Mouse (Mus musculus) CH12.LX (cell line): Measurements from ENCODE around the gene Cfap74. TPM values are rescaled to one million over a fixed set of nuclear protein-coding genes. Genes with fewer than 3 reads are reported as not detected.
"Not testable (repeated sequence)": the region's sequence is repeated elsewhere in the genome, so short reads cannot be mapped to it uniquely, and the experiment has no call there.

ENCODE experiments used
- DNase-seq: peaks from one replicate; pipeline ENCODE4 v3.0.0-alpha.2; 2013; ENCODE audit errors: extremely low read depth
- H3K27ac ChIP-seq: 2 replicates; pipeline ENCODE4 v1.5.1; 2012; ENCODE audit warnings: low read depth, mild to moderate bottlenecking, control low read depth, moderate library complexity; ENCODE audit not compliant: insufficient read depth
- H3K27me3 ChIP-seq: replicated peaks from 2 replicates; pipeline ENCODE3; 2012; ENCODE audit warnings: inconsistent platforms
- H3K36me3 ChIP-seq, 2 experiments: replicated peaks in 1 of 2; 2 replicates each; pipeline versions ENCODE3 to v1.6.1; 2012; ENCODE audit warnings: inconsistent platforms in 1 of 2, low read length in 1 of 2, mild to moderate bottlenecking in 1 of 2, mixed read lengths in 1 of 2, moderate library complexity in 1 of 2; ENCODE audit not compliant: control insufficient read depth in 1 of 2, insufficient read depth in 1 of 2
- H3K4me1 ChIP-seq, 2 experiments: 2 replicates each; pipeline ENCODE4 v1.6.1; 2012; ENCODE audit warnings: inconsistent platforms in 1 of 2, moderate library complexity in 1 of 2; ENCODE audit not compliant: insufficient read depth in 2 of 2, control insufficient read depth in 1 of 2
- H3K4me2 ChIP-seq: 2 replicates; pipeline ENCODE4 v1.6.1; 2012; ENCODE audit warnings: low read depth, mild to moderate bottlenecking, control low read depth; ENCODE audit not compliant: poor library complexity, insufficient read depth, severe bottlenecking
- H3K4me3 ChIP-seq, 3 experiments: fragments of 150-350 bp in 1 of 3; sonication (generic) in 1 of 3; replicated peaks in 1 of 3; 2 replicates each; pipeline versions ENCODE3 to v1.5.1; 2011 to 2012; ENCODE audit warnings: low read depth in 2 of 3, low read length in 2 of 3, mild to moderate bottlenecking in 2 of 3, moderate library complexity in 2 of 3, control low read depth in 1 of 3, improper control_type of control experiment in 1 of 3, inconsistent platforms in 1 of 3, mixed read lengths in 1 of 3; ENCODE audit not compliant: poor library complexity in 1 of 3
- H3K79me2 ChIP-seq: replicated peaks from 2 replicates; pipeline ENCODE4 v1.6.1; 2012; ENCODE audit warnings: mild to moderate bottlenecking, moderate library complexity; ENCODE audit not compliant: control insufficient read depth, poor library complexity, insufficient read depth, severe bottlenecking; ENCODE audit errors: extremely low read depth
- H3K9ac ChIP-seq: 2 replicates; pipeline ENCODE4 v1.6.1; 2012; ENCODE audit warnings: low read depth, mild to moderate bottlenecking, control low read depth, moderate library complexity; ENCODE audit not compliant: insufficient read depth
- H3K9me3 ChIP-seq: replicated peaks from 2 replicates; pipeline ENCODE3; 2012; ENCODE audit warnings: low read length, inconsistent platforms, mixed read lengths
- CTCF ChIP-seq, 2 experiments: IDR thresholded peaks in 1 of 2; conservative IDR thresholded peaks in 1 of 2; 2 replicates each; pipeline ENCODE4 v1.5.1; 2011 to 2012; ENCODE audit warnings: low read depth in 2 of 2, low read length in 2 of 2, improper control_type of control experiment in 1 of 2, inconsistent platforms in 1 of 2, mild to moderate bottlenecking in 1 of 2, moderate library complexity in 1 of 2
- ETS1 ChIP-seq: conservative IDR thresholded peaks from 2 replicates; pipeline ENCODE4 v1.6.1; 2012; ENCODE audit warnings: low read depth, mild to moderate bottlenecking, inconsistent platforms, low read length, improper control_type of control experiment, moderate library complexity
- JUND ChIP-seq: conservative IDR thresholded peaks from 2 replicates; pipeline ENCODE4 v1.6.1; 2011; ENCODE audit warnings: low read depth, low read length, improper control_type of control experiment
- KAT2A ChIP-seq: IDR thresholded peaks from 2 replicates; pipeline ENCODE4 v1.6.1; 2012; ENCODE audit warnings: low read length, improper control_type of control experiment, inconsistent platforms; ENCODE audit not compliant: insufficient replicate concordance
- MAFK ChIP-seq: IDR thresholded peaks from 2 replicates; pipeline ENCODE4 v1.6.1; 2011; ENCODE audit warnings: low read length, improper control_type of control experiment; ENCODE audit not compliant: insufficient replicate concordance
- MEF2A ChIP-seq: IDR thresholded peaks from 2 replicates; pipeline ENCODE4 v1.6.1; 2014; ENCODE audit warnings: low read depth, mild to moderate bottlenecking, inconsistent platforms, low read length, improper control_type of control experiment, borderline replicate concordance
- MYC ChIP-seq: IDR thresholded peaks from 2 replicates; pipeline ENCODE4 v1.6.1; 2011; ENCODE audit warnings: low read depth, mild to moderate bottlenecking, improper control_type of control experiment, low read length
- NELFE ChIP-seq: IDR thresholded peaks from 2 replicates; pipeline ENCODE4 v1.6.1; 2011; ENCODE audit warnings: low read depth, low read length, improper control_type of control experiment
- PAX5 ChIP-seq: IDR thresholded peaks from 2 replicates; pipeline ENCODE4 v1.6.1; 2012; ENCODE audit warnings: low read length, inconsistent platforms, mixed read lengths
- POLR2A ChIP-seq: IDR thresholded peaks from 2 replicates; pipeline ENCODE4 v1.6.1; 2011; ENCODE audit warnings: low read depth, mild to moderate bottlenecking, improper control_type of control experiment, low read length
- SIN3A ChIP-seq: IDR thresholded peaks from 2 replicates; pipeline ENCODE4 v1.6.1; 2012; ENCODE audit warnings: low read length, improper control_type of control experiment, inconsistent platforms
- SMC3 ChIP-seq: IDR thresholded peaks from 2 replicates; pipeline ENCODE4 v1.6.1; 2011; ENCODE audit warnings: low read depth, low read length, improper control_type of control experiment
- ZC3H11A ChIP-seq: IDR thresholded peaks from 2 replicates; pipeline ENCODE4 v1.6.1; 2012; ENCODE audit warnings: low read depth, mild to moderate bottlenecking, inconsistent platforms, low read length, improper control_type of control experiment
- ZNF384 ChIP-seq: IDR thresholded peaks from 2 replicates; pipeline ENCODE4 v1.6.1; 2012; ENCODE audit warnings: low read depth, low read length, improper control_type of control experiment, inconsistent platforms
- dilution Hi-C: fragments of 300-500 bp; cut with MboI; formaldehyde crosslinking; loops from 2 replicates; pipeline ENCODE4 v1.14.3; 2020; ENCODE audit warnings: low sequenced_read_pairs; ENCODE audit not compliant: extremely low pct_unique_long_range_greater_than_20kb, extremely low pct_ligation_motif_present
- in situ Hi-C: fragments of 300-500 bp; cut with MboI; formaldehyde crosslinking; loops from 3 replicates; pipeline ENCODE4 v1.14.3; 2019; ENCODE audit warnings: low sequenced_read_pairs, low pct_ligation_motif_present, low pct_unique_long_range_greater_than_20kb, mixed read lengths
- polyA plus RNA-seq: library from polyadenylated mRNA; unstranded; fragments of >175 nt; gene quantifications from 2 replicates; pipeline ENCODE4 v1.2.1, GENCODE M21; 2012; ENCODE audit warnings: low read depth; ENCODE audit not compliant: insufficient read length
- total RNA-seq, 2 experiments: library from RNA; depleted of rRNA; stranded (reverse); fragments of 300-350 nt in 1 of 2; fragments of >200 nt in 1 of 2; gene quantifications; 2 replicates each; pipeline ENCODE4 v1.2.3; 2012 to 2014

Cfap74 gene
- total and polyA plus RNA-seq, 3 experiments = 4.7 to 8.5 (median 5.2) TPM

- no peak for DNase-seq
- H3K4me2 ChIP-seq = peak overlapping the region; percentile 95
- in situ Hi-C loops = no loop called here
- H3K27ac ChIP-seq = peak overlapping the region; percentile 67
- dilution Hi-C loops = no loop called here
- H3K79me2 ChIP-seq = peaks cover 34% of the 10 kb centered on the region
- TF ChIP-seq ZC3H11A (no peak), MAFK (no peak), POLR2A (no peak), SMC3 (no peak), ZNF384 (no peak), MYC (no peak), ETS1 (no peak), MEF2A (no peak), KAT2A (no peak), NELFE (no peak)
- H3K9ac ChIP-seq = peak overlapping the region; percentile 67
- H3K4me3 ChIP-seq = no peak overlapping the region
- peaks cover 0 to 20% of the 10 kb centered on the region in 2 experiments for H3K36me3 ChIP-seq
- no peaks in the 10 kb centered on the region for H3K9me3 ChIP-seq
- no peaks in the 10 kb centered on the region for H3K27me3 ChIP-seq
- H3K4me1 ChIP-seq = peaks cover 2 to 21% of the 10 kb centered on the region in 2 experiments; a peak in 3 of 4 replicates
Measured at GRCm38 (mm10) chr4:155414656-155415235, 5.8 kb downstream of the Cfap74 start.

GRCm38 (mm10) chr4:155420137-155420536 lies 11.1 kb downstream of the Cfap74 start:
- no peak overlapping the region for H3K9ac ChIP-seq
- in situ Hi-C loops = no loop called here
- H3K4me3 ChIP-seq = no peak overlapping the region
- no peak overlapping the region for H3K27ac ChIP-seq
- dilution Hi-C loops = no loop called here
- no peaks in the 10 kb centered on the region for H3K9me3 ChIP-seq
- no peak overlapping the region for H3K4me2 ChIP-seq
- no peak for DNase-seq
- no peaks in the 10 kb centered on the region for H3K27me3 ChIP-seq
- peaks cover 1 to 15% of the 10 kb centered on the region in 2 experiments for H3K4me1 ChIP-seq
- TF ChIP-seq JUND (no peak), MYC (no peak), CTCF (conservative IDR thresholded peaks at IDR 0.05 in 1 of 2, IDR thresholded peaks at IDR 0.05 in 1 of 2; ENCODE audit: low read depth in 2 of 2, low read length in 2 of 2) (no peak), PAX5 (no peak), SIN3A (no peak)
- no peaks in the 10 kb centered on the region for H3K79me2 ChIP-seq
- H3K36me3 ChIP-seq = peaks cover 18 to 64% of the 10 kb centered on the region in 2 experiments

DNA sequence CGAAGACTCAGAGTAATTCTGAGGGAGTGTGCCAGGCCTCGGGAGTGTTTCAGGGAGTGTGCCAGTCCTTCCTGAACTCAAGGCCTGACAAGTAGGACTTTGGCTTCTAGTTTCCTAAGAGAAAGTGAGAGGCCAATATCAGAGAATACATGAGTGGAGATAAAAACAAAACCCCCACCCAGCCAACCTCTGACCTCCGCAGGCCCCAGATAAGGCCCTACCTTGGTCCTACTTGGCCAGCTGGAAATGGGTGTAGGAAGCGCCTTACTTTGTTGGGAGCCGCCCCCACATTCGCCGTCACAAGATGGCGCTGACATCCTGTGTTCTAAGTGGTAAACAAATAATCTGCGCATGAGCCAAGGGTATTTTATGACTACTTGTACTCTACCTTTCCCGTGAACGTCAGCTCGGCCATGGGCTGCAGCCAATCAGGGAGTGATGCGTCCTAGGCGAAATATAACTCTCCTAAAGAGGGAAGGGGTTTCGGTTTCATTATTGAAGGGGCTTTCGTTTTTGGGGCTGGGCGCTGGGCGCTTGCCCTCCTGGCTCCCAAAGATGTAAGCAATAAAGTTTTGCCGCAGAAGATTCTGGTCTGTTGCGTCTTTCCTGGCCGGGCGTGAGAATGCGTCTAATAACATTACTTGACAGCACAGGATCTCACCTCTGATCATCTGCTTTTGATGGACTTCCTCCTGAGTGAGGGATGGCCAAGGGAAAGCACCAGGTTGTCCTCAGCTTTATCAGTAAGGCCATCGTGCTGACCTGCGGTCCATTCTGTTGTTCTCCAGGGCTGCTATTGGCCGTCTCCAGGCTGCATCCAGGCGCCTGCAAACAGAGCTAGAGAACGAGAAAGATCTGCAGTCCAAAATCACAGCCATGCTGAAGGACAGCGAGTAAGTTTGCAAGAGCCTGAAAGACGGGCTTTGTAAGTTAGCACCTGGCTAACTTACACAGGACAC lies 12.7 kb downstream of the Cfap74 start:
- H3K27ac ChIP-seq, H3K27me3 ChIP-seq, H3K79me2 ChIP-seq, H3K4me2 ChIP-seq, H3K9ac ChIP-seq, H3K9me3 ChIP-seq, DNase-seq, dilution Hi-C loops, H3K4me3 ChIP-seq, in situ Hi-C loops: not testable (repeated sequence)
- H3K4me1 ChIP-seq = peaks cover 12 to 31% of the 10 kb centered on the region in 2 experiments
- peaks cover 18 to 65% of the 10 kb centered on the region in 2 experiments for H3K36me3 ChIP-seq
